Mouse (Mus musculus): ENCODE results near the gene Rnf187.

Gene Rnf187

DNA sequence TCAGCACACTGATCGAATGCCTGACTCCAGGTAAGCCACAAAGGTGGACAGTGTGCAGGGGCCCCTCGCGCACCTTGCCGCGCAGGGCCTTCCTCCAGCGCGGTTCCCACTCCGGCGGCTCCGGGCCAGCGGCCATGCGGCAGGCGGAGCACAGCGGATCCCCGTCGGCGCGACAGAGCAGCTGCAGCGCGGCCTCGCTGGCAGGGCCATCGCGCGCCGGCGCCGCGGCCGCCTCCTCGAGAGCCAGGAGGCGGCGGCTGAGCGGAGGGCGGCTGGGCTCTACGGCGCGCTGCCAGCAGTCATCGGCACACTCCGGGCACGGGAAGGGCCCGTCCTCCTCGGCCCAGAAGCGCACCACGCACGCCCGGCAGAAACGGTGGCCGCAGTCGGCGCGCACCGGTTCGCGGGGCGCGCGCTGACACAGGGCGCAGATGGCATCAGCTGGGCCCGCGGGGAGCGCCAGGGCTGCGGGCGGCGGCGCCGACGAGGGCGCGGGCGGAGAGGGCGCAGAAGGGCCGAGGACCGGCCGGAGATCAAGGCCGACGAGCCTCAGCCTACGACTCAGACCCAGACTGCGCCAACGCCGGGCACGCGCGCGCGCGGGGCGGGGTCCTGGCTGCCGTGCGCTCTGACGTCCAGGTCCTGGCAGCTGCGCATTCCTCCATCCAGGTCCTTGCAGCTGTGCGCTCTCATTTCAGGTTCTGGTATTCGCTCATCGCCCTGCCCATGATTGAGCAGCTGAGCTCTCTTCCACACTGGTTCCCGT is at the start of gene Rnf187:
TSS of gene Rnf187 (minus strand) at position 595 of the 766 bp plus-strand sequence.
- CTCF ChIA-PET = interaction anchor here (0.5 to 1.1 kb wide), 3 partner anchors 10 to 22 kb away, joined by 3 read pairs; partner anchors contain the start of gene Hist3h2ba

DNA sequence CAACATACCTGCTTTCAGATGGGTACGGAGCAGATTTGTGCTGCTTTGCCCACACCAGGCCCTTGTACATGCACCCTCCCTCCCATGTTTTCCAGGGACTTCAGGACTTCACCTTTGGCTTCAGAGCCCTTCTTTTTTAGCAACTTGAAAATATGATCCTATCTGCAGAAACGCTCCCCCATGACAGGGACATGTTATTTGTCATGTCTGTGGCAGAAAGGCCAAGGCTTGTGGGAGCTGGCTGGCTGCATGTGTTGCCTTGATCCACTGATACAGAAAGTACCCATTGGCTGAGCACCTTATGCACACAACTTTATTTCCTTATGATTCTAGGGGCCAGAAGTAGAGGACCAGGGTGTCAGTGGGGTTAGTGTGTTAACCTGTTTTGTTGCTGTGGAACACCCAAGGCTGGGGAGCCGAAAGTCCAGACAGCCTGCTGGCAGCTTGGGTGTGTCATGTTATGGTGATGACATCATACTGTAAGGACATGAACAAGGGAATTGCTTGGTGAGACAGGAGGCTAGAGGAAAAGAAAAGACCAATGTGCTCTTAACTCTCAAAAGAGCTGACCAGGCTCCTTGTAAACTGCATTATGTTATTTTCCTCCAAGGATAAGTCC is 46.7 kb upstream of the Rnf187 start:
- CTCF ChIA-PET = no interaction called here

DNA sequence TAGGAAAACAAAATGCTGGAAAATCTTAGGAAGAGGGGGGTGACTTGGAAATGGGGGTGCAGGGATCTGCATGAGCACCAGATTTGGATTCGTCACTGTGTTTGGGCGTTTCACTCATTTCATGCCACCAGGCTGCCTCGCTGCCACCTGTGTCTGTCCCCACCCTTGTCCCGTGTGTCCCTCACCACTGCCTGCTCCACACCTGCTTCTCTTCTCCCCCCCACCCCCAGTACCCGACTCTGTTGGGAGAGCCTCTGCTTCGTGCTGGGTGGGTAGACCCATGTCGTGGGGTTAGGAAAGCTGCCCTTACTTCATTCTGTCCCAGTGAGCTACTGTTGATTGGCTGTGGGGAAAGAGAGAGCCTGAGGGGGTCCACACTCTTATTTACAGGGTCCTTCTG is 45.9 kb upstream of the Rnf187 start:
- CTCF ChIA-PET = no interaction called here

DNA sequence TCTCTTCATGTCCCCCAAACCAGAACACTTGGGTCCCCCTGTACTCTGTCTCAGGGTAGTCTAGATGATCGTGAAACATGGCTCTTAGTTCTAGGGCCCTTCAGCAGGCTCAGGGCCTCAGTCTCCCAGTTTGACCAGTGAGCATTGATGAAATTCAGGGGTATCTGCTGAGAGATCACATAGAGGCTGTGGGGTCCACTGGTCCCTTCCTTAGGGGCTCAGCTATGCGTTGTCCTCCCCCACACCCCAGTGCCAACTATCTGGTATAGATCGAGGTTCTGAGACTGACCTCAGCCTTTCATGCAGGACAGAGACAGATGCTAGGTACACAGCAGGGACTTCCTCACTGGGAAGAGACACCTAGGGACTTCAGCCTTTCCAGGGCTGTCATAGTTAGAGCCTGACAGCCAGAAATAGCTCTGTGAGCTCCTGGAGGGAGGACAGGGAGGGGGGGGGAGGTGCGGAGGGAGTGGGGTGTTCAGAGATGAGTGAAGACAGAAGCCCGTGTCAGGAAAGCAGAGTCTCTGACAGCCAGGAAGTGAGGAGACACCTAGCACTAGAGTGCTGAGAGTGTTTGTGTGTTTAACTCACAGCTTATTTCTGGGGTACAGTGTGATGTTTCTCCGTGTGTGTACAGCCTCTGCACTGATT is 45.1 kb upstream of the Rnf187 start:
- CTCF ChIA-PET = interaction anchor here (0.6 kb wide), 1 partner anchor 29 kb away, joined by 8 read pairs; the partner anchor contains the start of genes Hist3h2a and Trim17

DNA sequence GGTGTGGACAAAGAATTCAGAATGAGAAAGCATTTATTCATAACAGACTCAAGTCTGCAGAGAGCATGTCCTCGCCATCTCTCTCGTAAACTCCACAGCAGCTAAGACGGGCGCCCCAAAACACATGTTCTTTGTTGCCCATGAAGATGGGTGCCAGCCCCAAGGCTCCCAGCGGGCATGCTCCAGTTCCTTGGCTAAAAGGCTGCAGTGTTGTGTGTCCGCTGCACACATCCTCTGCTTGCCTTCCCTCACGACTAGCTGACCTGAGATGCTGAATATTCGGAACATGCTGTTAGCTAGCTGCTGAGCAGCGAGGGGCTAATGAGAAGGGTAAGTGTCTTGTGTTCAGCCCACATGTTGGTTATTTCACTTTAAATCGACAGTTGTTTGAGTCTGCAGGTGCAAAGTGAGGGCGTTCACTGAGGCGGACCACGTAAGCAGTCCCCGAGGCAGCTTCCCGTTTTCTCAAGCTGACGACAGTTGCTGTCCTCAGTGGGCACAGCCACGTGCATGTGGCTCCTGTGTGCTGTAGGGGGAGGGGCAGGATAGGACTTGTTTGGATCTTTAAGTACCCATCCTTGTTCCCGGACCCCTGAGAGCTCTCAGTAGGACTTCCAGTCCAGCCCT is 43.9 kb upstream of the Rnf187 start:
- CTCF ChIA-PET = interaction anchor here (0.6 to 1.0 kb wide), 4 partner anchors 15 to 1062 kb away, joined by 3 to 5 read pairs (median 4); no protein-coding TSS in a partner anchor

DNA sequence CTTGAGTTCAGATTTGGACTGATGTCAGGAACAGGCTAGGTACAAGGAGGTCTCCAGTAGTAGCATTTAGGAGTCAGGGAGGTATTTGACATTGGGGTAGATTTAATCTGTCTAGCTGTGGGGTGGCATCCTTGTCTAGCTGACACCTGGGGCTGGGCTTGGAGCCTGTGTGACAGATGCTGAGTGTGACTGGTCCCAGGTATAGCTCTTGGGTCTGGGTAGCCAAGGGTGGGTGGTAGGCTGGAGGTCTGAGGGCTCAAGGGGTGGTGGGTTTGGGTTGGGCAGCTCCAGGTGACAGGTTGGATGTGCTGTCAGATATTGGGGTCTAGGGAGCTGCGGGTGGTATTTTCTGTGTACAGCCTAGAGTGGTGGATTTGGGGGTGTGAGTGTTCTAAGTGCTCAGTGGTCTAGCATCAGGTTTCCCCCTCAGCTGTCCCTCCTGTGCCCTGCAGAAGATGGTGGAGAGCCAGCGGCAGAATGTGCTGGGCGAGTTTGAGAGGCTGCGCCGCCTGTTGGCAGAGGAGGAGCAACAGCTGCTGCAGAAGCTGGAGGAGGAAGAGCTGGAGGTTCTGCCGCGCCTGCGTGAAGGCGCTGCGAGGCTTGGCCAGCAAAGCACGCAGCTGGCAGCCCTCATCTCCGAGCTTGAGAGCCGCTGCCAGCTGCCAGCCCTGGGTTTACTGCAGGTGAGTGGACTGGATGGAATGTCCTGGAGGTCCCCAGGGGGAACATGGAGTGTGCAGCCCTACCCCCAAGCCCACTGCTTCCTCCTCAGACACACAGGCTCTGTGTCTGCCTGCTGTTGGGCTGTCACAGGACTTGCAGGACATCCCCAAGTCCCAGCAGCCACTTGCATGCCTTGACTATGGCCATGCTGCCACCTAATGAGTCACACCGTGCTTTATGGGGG is 43.1 kb upstream of the Rnf187 start:
- CTCF ChIA-PET = interaction anchor here (0.6 to 1.0 kb wide), 4 partner anchors 14 to 1372 kb away, joined by 3 to 18 read pairs (median 4); no protein-coding TSS in a partner anchor

DNA sequence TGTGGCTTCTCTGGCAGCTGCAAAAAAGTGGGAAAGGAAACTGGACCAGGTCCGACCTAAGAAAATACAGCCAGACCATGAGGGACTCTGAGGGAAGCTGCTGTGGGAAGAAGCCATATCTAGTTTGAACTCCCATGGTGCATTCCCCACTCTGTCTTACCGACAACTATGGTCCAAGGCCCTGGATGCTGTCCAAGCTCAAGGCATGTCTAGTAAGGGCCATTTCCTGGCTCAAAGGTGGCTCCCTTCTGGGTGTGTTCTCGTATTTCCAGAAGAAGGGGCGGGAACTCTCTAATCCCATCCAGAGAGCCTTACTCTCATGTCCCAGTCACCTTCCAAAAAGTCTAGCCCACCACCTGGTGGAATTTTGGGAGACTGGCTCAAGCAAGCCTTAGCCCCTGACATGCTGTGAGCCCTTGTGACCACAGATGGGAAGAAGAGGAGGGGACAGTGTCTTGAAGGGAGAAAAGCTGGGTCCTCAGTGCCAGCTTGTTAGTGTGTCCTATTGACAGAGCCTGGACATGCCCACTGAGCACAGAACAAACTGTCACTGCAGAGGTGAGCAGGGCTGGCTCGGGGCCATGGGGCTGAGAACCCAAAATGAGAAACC is 41.8 kb upstream of the Rnf187 start:
- CTCF ChIA-PET = interaction anchor here (0.9 kb wide), 1 partner anchor 14 kb away, joined by 3 read pairs; no protein-coding TSS in a partner anchor

DNA sequence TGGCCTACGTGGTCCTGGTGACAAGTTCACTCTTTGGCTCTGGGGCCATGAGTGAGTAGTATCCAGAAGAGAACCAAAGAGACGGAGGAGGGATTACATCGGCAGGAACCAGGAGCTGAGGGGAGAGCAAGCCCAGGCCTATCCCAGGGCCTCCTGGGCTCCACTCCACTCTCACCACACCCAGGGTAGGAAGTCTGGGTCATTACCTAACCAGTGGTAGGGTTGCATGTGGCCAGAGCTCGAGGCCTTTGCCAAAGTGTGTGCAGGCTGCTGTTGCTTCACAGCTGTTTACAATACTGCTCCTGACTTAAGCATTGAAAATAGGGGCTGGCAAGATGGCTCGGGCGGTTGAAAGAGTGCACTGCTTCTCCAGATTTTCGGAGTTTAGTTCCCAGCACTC is 40.9 kb upstream of the Rnf187 start:
- CTCF ChIA-PET = interaction anchor here (0.9 kb wide), 1 partner anchor 13 kb away, joined by 3 read pairs; no protein-coding TSS in a partner anchor

DNA sequence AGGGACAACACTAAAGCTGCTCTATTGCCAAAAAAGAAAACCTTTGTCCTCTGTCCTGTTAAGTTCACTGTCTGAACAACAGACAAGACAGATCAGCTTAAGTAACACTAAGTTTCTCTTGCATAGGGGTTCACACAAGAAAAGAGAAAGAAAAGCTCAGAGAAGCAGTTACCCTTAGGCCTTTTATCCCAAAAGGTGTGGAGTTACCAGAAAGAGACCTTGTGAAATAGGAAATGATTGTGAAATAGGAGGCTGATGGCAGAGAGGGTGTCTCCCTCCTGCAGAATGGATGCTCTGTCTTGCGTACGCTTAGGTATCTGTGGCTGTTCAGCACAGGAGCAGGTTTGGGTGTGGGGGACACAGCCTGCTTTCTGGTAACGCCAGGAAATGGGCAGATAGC is 40.5 kb upstream of the Rnf187 start:
- CTCF ChIA-PET = interaction anchor here (0.6 kb wide), 1 partner anchor 49 kb away, joined by 10 read pairs; no protein-coding TSS in a partner anchor

DNA sequence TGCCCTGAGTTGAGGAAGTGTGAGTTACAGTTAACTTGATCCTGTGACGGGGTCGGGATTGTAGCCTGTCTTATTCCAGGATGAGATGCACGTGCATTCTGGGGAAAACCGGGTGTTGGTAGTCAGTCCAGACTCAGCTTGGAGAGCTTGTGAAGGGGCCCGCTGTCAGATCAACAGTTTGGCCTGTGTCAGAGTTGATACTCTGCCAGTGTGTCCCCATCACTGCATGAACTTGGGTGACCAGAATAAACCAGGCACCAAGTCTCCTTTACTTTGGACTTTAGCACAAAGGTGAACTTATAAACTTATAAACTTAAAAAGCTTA is 40.0 kb upstream of the Rnf187 start:
- CTCF ChIA-PET = interaction anchor here (0.6 to 1.1 kb wide), 2 partner anchors 17 to 49 kb away, joined by 3 to 10 read pairs; no protein-coding TSS in a partner anchor

DNA sequence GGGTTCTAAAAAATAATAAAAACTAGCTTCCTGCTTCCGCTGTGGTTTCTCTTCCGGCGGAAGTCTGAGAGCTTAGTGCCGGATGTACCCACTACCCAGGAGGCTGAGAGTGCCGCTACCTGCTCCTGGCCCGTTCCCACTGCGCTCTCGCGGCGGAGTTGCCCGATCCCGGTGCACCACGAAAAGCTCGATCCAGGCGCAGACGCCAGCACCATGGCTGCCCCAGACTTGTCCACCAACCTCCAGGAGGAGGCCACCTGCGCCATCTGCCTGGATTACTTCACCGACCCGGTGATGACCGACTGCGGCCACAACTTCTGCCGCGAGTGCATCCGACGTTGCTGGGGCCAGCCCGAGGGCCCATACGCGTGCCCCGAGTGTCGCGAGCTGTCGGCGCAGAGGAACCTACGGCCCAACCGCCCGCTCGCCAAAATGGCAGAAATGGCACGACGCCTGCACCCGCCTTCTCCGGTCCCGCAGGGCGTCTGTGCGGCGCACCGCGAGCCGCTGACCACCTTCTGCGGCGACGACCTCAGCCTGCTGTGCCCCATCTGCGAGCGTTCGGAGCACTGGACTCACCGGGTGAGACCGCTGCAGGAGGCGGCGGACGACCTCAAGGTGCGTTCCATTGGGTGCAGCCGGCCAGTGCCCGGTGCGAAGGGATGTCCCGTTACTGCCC is 39.5 kb upstream of the Rnf187 start, which contains the start of gene Trim11:
TSS of gene Trim11 (plus strand) at position 67 of the 679 bp plus-strand sequence.
- CTCF ChIA-PET = interaction anchor here (0.7 to 1.1 kb wide), 2 partner anchors 17 to 24 kb away, joined by 3 read pairs; partner anchors contain the start of genes Hist3h2a and Trim17

DNA sequence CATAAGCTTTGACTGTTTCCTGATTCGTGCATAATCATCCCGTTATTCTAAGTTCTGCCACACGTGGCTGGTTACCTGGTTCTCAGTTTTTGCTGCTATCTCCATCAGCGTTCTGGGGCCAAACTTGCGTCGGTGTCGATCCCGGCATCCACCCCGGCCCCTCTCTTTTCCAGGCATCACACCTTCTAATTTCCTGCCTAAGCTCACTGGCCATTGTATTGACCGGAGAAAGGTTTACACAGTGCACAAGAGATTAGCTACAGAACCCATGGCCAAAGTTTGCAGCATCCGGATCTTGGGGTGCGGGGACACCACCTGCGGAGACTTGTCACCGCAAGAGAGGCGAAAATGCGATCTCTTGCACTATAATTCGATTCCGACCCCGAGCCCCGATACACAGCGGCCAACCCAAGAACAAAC is 38.9 kb upstream of the Rnf187 start:
- CTCF ChIA-PET = interaction anchor here (0.7 to 1.1 kb wide), 2 partner anchors 18 to 23 kb away, joined by 3 read pairs; partner anchors contain the start of genes Hist3h2a and Trim17

DNA sequence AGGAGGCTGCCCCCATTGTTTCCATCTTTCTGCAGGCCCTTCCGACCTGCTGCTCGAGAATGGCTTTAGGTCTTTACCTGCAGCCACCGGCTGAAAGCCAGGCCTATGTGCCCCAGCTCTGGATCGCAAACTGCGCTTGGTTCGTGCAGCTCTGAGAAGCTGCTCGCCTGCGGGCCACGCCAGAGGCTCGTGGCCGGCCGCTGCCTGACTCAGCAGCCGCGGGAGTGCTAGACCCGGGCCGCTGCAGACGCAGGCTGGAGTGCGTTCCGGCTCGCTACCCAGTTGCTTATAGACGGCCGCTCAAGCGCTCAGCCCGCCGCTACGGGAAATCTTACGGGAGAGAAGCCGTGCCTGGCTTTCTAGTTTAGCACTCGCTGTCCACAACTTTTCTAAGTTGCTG is 38.4 kb upstream of the Rnf187 start:
- CTCF ChIA-PET = no interaction called here

DNA sequence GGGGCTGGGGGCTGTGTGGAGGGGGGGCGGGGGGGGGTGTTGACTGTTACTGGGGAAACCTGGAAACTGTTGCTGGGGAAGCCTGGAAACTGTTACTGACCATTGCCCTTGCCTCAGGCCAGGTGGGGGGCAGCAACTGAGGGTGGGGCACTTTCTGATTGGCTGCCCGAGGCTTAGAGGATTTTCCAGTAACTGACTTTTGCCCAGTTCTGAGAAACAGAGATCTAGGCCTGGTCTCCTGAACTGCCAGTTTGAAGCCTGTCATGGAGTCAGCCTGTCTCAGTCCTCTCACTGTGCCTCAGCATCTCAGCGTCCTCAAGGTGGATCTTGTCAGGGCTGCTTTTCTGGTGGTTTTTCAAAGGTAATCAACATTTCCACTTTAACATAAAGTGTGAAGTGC is 35.7 kb upstream of the Rnf187 start:
- CTCF ChIA-PET = interaction anchor here (0.6 kb wide), 1 partner anchor 13 kb away, joined by 3 read pairs; no protein-coding TSS in a partner anchor

DNA sequence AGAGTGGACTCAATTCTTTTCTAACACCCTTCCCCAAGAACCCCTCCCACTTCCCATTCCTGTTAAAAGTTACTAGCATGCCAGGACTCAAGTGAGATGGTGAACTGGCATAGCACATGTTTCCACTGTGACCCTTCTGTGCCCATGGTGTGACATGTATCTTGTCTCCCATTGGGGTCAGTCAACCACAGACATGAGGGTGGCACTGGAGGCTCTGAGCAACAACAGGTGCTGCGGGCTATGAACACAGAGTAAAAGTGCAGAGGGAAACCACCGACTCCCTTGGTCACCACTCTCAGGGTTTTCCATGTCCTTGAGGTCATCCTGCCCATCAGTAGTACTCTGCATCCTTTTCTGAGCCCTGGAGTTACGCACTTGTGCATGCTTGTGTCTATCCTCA is 33.1 kb upstream of the Rnf187 start:
- CTCF ChIA-PET = no interaction called here

DNA sequence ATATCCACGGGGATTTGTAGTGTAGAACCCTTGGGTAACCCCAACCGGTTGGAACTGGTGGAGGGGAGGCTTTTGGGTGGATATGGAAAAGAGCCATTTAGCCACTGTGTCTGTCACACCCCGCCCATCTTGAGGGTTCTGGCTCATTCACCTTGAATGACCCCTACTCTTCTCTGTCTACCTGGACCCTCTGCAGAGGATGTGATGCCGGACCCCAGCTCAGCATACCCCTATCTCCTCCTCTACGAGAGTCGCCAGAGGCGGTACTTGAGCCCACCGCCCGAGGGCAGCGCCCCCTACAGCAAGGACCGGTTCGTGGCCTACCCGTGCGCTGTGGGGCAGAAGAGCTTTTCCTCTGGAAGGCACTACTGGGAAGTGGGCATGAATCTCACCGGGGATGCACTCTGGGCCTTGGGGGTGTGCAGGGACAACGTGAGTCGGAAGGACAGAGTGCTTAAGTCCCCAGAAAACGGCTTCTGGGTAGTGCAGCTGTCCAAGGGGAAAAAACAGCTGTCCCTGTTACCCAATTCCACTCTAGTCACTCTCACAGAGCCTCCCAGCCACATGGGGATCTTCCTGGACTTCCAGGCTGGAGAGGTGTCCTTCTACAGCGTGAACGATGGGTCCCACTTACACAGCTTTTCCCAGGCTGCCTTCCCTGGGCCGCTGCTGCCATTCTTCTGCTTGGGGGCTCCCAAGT is 32.3 kb upstream of the Rnf187 start:
- CTCF ChIA-PET = interaction anchor here (0.6 kb wide), 1 partner anchor 22 kb away, joined by 8 read pairs; no protein-coding TSS in a partner anchor

DNA sequence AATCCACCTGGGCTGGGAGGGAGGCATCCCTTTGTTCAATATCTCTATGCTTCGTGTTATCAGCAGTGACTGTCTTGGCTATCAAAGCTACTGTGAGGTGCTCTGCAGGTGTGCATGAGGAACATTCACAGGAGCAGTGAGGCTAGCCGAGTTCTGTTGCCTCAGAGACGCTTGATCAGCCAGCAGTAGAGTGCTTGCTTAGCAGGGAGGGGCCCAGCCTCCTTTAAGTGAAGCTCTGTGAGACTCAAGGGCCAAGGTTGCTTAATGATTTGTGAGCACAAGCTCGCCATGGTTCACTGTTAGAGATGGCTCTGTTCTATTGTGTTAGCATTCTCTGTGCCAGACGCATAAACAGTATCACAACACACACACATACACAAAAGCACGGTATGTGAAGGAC is 30.9 kb upstream of the Rnf187 start:
- CTCF ChIA-PET = interaction anchor here (0.8 kb wide), 1 partner anchor 18 kb away, joined by 5 read pairs; no protein-coding TSS in a partner anchor

DNA sequence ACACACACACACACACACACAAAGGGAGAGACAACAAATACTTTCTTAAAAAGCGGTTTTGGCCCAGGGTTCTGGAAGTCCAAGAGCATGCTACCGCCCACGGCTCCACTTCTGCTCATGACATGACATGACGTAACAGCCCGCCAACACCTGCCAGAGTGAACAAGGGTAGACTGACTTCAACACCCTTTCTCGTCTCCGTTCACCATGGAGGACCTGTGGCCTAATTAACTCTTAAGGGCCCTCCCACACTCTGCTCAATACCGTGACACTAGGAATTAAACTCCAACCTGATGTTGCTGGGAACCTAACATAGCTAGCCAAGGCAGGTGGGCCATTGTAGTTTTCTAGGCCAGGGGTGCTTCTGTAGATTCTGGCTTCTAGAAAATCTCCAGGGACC is 30.3 kb upstream of the Rnf187 start:
- CTCF ChIA-PET = interaction anchor here (0.8 kb wide), 1 partner anchor 19 kb away, joined by 5 read pairs; no protein-coding TSS in a partner anchor

DNA sequence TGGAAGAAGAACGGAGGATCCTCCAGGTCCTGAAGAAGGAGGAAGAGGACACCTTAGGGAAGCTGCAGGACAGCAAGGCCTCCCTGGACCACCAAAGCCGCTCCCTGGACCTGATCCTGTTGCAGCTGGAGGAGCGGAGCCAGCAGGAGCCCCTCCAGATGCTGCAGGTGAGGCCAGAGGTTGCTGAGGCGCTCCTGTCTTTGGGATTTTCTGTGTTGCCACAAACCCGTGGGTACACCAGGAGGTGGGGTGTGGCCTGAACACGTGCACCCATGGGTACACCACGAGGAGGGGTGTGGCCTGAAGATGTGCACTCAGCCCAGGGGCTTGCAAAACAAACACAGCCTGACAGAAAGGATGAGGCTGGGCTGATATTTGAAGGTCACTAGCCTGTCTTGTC is 29.8 kb upstream of the Rnf187 start:
- CTCF ChIA-PET = no interaction called here
